Mouse (Mus musculus) ES-E14 (cell line): ENCODE results near the gene Nfasc.

Source experiments
- CHD2 ChIP-seq: IDR thresholded peaks from 2 replicates; pipeline ENCODE4 v1.6.1; 2014; ENCODE audit warnings: mild to moderate bottlenecking, low read depth, low read length, inconsistent platforms
- HCFC1 ChIP-seq: IDR thresholded peaks from 2 replicates; pipeline ENCODE4 v1.6.1; 2012; ENCODE audit warnings: low read length, inconsistent platforms, borderline replicate concordance; ENCODE audit not compliant: insufficient read depth
- MAFK ChIP-seq: IDR thresholded peaks from 2 replicates; pipeline ENCODE4 v1.6.1; 2014; ENCODE audit warnings: mild to moderate bottlenecking, low read depth, low read length, inconsistent platforms; ENCODE audit not compliant: insufficient read depth
- ZC3H11A ChIP-seq: IDR thresholded peaks from 2 replicates; pipeline ENCODE4 v1.6.1; 2012; ENCODE audit warnings: low read depth, mild to moderate bottlenecking, inconsistent platforms, low read length, borderline replicate concordance

- TF ChIP-seq CHD2: no peak
- TF ChIP-seq HCFC1: no peak
- no peak for TF ChIP-seq MAFK
- TF ChIP-seq ZC3H11A: no peak
Observed at GRCm38 (mm10) chr1:132707301-132707700, 34.3 kb downstream of the Nfasc start.
